Mouse (Mus musculus) megakaryocyte, embryonic 14.5 days (primary cell): ENCODE measurements around the gene Cd27.

Source experiments
- FLI1 ChIP-seq: IDR thresholded peaks from 2 replicates; pipeline ENCODE4 v1.6.1; 2012; ENCODE audit warnings: low read length, inconsistent platforms, mixed read lengths
- GATA1 ChIP-seq: IDR thresholded peaks from 3 replicates; pipeline ENCODE4 v1.6.1; 2012; ENCODE audit warnings: mixed read lengths, low read length, inconsistent platforms, borderline replicate concordance

DNA sequence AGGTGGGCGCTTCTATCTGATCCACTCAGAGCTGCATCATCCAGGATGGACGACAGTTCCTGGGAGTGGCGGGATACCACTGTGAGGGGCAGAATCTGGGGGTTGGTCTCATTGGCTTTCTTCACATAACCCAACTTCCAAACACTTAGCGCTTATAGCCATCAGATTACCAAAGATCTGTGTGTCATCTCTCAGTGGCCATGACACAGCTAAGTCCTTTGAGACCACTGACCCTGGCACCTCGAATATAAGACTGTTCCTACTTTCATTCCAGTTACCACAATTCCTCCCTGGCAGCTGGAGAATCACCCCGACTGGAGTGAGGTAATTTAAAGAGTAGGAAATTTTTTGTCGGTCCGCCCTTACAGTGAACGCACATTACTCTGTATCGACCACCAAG, 50.6 kb downstream of the Cd27 start:
- TF ChIP-seq GATA1 (no peak), FLI1 (no peak)
